Mouse (Mus musculus): ENCODE data around the gene Ces2h. TPM values are rescaled to one million over a fixed set of nuclear protein-coding genes. Genes with fewer than 3 reads are reported as not detected.

Gene Ces2h
- not detected in 2 replicates for polyA plus RNA-seq (2012; rRNA removed; ENCODE audit: low replicate concordance)

GRCm38 (mm10) chr8:105000586-105000985, at the start of gene Ces2h:
TSS of gene Ces2h (plus strand) at chr8:105000853.

DNA sequence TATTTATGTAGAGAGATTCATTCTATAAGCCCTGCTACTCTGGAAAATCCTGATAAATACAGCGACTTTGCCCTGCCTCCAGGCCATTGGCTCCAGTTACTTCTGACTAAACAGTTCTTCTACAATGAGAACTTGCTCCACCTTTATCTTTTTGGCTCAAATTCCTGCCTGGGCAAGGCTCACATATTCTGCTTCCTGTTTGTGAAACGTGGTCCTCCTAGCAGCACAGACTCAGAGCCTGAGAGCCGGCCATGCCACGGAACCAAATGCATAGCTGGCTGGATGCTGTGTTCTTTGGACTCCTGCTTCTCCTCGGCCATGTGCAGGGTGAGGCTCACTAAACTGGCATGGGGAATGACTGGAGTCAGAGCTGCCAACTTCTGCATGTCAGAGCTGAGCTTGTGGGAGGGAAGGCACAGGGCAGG, 39.1 kb upstream of the Ces2h start, which contains the start of gene Ces2g:
TSS of gene Ces2g (plus strand) at position 182 of the 425 bp plus-strand sequence.

DNA sequence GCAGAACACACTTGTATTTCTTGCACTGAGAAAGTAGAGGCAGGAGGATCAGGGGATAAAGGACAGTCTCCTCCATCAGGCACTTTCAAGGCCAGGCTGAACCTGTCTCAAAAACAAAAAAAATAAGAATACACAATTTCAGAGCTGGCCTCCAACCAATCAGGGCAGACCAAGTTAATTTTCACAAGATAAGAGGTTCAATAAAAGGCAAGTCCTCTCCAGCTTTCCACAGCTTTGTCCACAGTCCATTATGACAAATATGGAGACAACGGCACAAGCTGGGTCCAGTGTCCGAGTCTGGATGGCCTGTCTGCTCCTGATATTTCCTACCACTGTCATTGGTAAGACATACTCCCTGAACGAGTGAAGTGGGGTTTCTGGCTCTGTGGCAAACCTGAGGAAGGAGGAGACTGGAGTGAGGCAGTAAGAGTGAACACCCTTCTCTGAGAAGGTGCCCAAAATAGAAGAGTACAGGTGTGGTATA, 47.8 kb downstream of the Ces2h start, which contains the start of gene Ces3a:
TSS of gene Ces3a (plus strand) at position 231 of the 484 bp plus-strand sequence.

Other genes starting within 250 kb of the Ces2h start
- 0.30 and 1.1 TPM in 2 replicates for gene Ces2b, start 169.3 kb upstream of the Ces2h start, polyA plus RNA-seq (2012; rRNA removed; ENCODE audit: low replicate concordance)
- gene Ces2c, start 153.8 kb upstream of the Ces2h start, polyA plus RNA-seq (2012; rRNA removed; ENCODE audit: low replicate concordance): 0.16 and 0.31 TPM in 2 replicates
- gene Ces2e, start 74.6 kb upstream of the Ces2h start, polyA plus RNA-seq (2012; rRNA removed; ENCODE audit: low replicate concordance): 0.76 and 2.5 TPM in 2 replicates
- gene Ces2f, start 53.5 kb upstream of the Ces2h start, polyA plus RNA-seq (2012; rRNA removed; ENCODE audit: low replicate concordance): 0.03 TPM in 1 of 2 replicates, not detected in the other
- 11.3 and 12.2 TPM in 2 replicates for gene Ces2g, start 39.1 kb upstream of the Ces2h start, polyA plus RNA-seq (2012; rRNA removed; ENCODE audit: low replicate concordance)
- 0.19 TPM in 1 of 2 replicates, not detected in the other for gene Ces3a, start 47.7 kb downstream of the Ces2h start, polyA plus RNA-seq (2012; rRNA removed; ENCODE audit: low replicate concordance)
- gene Ces3b, start 82.9 kb downstream of the Ces2h start, polyA plus RNA-seq (2012; rRNA removed; ENCODE audit: low replicate concordance): 0.12 TPM in 1 of 2 replicates, not detected in the other
- gene Ces4a, start 130.9 kb downstream of the Ces2h start, polyA plus RNA-seq (2012; rRNA removed; ENCODE audit: low replicate concordance): 0.16 and 0.36 TPM in 2 replicates
- 7.8 and 11.2 TPM in 2 replicates for gene Cbfb, start 169.8 kb downstream of the Ces2h start, polyA plus RNA-seq (2012; rRNA removed; ENCODE audit: low replicate concordance)
- 28.2 and 29.9 TPM in 2 replicates for gene D230025D16Rik, start 224.3 kb downstream of the Ces2h start, polyA plus RNA-seq (2012; rRNA removed; ENCODE audit: low replicate concordance)

All from subcutaneous adipose tissue, adult 2 months (tissue).